Mouse (Mus musculus): Measurements from ENCODE around the gene Sez6l2. TPM values are rescaled to one million over a fixed set of nuclear protein-coding genes. Genes with fewer than 3 reads are reported as not detected.

Gene Sez6l2
- total RNA-seq, 4 experiments from 2014 or later: 94.1 to 133 (median 117) TPM

- DNase-seq: no peak
These were observed 59.1 kb downstream of the Sez6l2 start for GRCm38 (mm10) chr7:127009307-127010085.

- DNase-seq: no peak
These were observed 60.7 kb downstream of the Sez6l2 start for GRCm38 (mm10) chr7:127011051-127011450.

GRCm38 (mm10) chr7:127011717-127012116 lies 61.4 kb downstream of the Sez6l2 start:
- no peak for DNase-seq

- no peak for DNase-seq
These were observed 62.0 kb downstream of the Sez6l2 start for GRCm38 (mm10) chr7:127012374-127012773.

GRCm38 (mm10) chr7:127012845-127013244 lies 62.5 kb downstream of the Sez6l2 start:
- DNase-seq: no peak

- DNase-seq: no peak
These were observed 63.0 kb downstream of the Sez6l2 start for GRCm38 (mm10) chr7:127013385-127013784.

GRCm38 (mm10) chr7:127014320-127014719 lies 64.0 kb downstream of the Sez6l2 start, which contains the start of gene Mvp:
TSS of gene Mvp (minus strand) at chr7:127014621.
- peak; percentile 75 for DNase-seq

- DNase-seq: no peak
These were observed 64.6 kb downstream of the Sez6l2 start for GRCm38 (mm10) chr7:127014993-127015392.

GRCm38 (mm10) chr7:127016081-127016480 lies 65.7 kb downstream of the Sez6l2 start:
- peak; percentile 70 for DNase-seq

- no peak for DNase-seq
These were observed 65.9 kb downstream of the Sez6l2 start, which contains the start of gene Pagr1b for GRCm38 (mm10) chr7:127016481-127016485. TSS of gene Pagr1b (minus strand) at chr7:127016484.

GRCm38 (mm10) chr7:127016486-127016938 lies 66.1 kb downstream of the Sez6l2 start:
- DNase-seq: no peak

- DNase-seq: peak; percentile 96
These were observed 66.9 kb downstream of the Sez6l2 start, which contains the start of gene Pagr1a for GRCm38 (mm10) chr7:127016971-127017949. TSS of gene Pagr1a (minus strand) at chr7:127017352.

GRCm38 (mm10) chr7:127017950-127018345 lies 67.6 kb downstream of the Sez6l2 start:
- no peak for DNase-seq

GRCm38 (mm10) chr7:127018416-127019305 lies 68.3 kb downstream of the Sez6l2 start:
- DNase-seq: peak; percentile 30

- no peak for DNase-seq
These were observed 69.1 kb downstream of the Sez6l2 start for GRCm38 (mm10) chr7:127019306-127019960.

GRCm38 (mm10) chr7:127020031-127020430 lies 69.7 kb downstream of the Sez6l2 start:
- DNase-seq: no peak

Other genes starting within 250 kb of the Sez6l2 start
- gene Coro1a, start 242.8 kb upstream of the Sez6l2 start, total RNA-seq (2022): 10 to 100 TPM; 21.0 to 28.2 (median 25.0) TPM
- gene Mapk3, start 191.0 kb upstream of the Sez6l2 start, total RNA-seq (2022): 100 to 1,000 TPM; 117 to 195 (median 156) TPM
- gene Gdpd3, start 184.2 kb upstream of the Sez6l2 start, total RNA-seq (2022): 1 to 10 TPM; 1.8 to 9.2 (median 5.6) TPM
- gene Ypel3, start 173.6 kb upstream of the Sez6l2 start, total RNA-seq (2022): 100 to 1,000 TPM; 114 to 148 (median 125) TPM
- under 1 TPM in 3 of 4 experiments, not detected in 1; 0.35 to 0.74 (median 0.56) TPM for gene Tbx6, start 169.1 kb upstream of the Sez6l2 start, total RNA-seq (2022)
- gene Ppp4c, start 158.1 kb upstream of the Sez6l2 start, total RNA-seq (2022): 100 to 1,000 TPM in 1 of 4 experiments, 10 to 100 TPM in 3; 85.9 to 100 (median 94.9) TPM
- gene Fam57b, start 152.9 kb upstream of the Sez6l2 start, total RNA-seq (2022): 10 to 100 TPM in 3 of 4 experiments, 1 to 10 TPM in 1; 9.4 to 16.7 (median 13.8) TPM
- not detected for gene 4930451I11Rik, start 118.9 kb upstream of the Sez6l2 start, total RNA-seq (2022)
- gene Doc2a, start 103.1 kb upstream of the Sez6l2 start, total RNA-seq (2022): 1 to 10 TPM in 2 of 4 experiments, under 1 TPM in 2; 0.15 to 1.4 (median 1.1) TPM
- 10 to 100 TPM in 3 of 4 experiments, 1 to 10 TPM in 1; 8.7 to 21.8 (median 15.2) TPM for gene Hirip3, start 88.6 kb upstream of the Sez6l2 start, total RNA-seq (2022)
- gene Ino80e, start 88.2 kb upstream of the Sez6l2 start, total RNA-seq (2022): 10 to 100 TPM; 42.7 to 56.2 (median 48.0) TPM
- gene Taok2, start 65.9 kb upstream of the Sez6l2 start, total RNA-seq (2022): 100 to 1,000 TPM in 2 of 4 experiments, 10 to 100 TPM in 2; 68.1 to 117 (median 94.5) TPM
- 10 to 100 TPM; 29.4 to 48.6 (median 37.2) TPM for gene Tmem219, start 27.6 kb upstream of the Sez6l2 start, total RNA-seq (2022)
- gene Kctd13, start 21.7 kb upstream of the Sez6l2 start, total RNA-seq (2022): 10 to 100 TPM; 20.9 to 35.2 (median 33.6) TPM
- gene Asphd1, start 981 bp upstream of the Sez6l2 start, total RNA-seq (2022): 1 to 10 TPM; 1.7 to 5.0 (median 3.7) TPM
- 100 to 1,000 TPM in 3 of 4 experiments, 10 to 100 TPM in 1; 99.2 to 107 (median 103) TPM for gene Cdipt, start 25.4 kb downstream of the Sez6l2 start, total RNA-seq (2022)
- 1 to 10 TPM in 1 of 4 experiments, under 1 TPM in 3; 0.46 to 1.8 (median 0.71) TPM for gene Cdiptos, start 25.5 kb downstream of the Sez6l2 start, total RNA-seq (2022)
- 100 to 1,000 TPM; 117 to 186 (median 125) TPM for gene Mvp, start 64.1 kb downstream of the Sez6l2 start, total RNA-seq (2022)
- 1 to 10 TPM in 1 of 4 experiments, not detected in 3; 1.5 TPM for gene Pagr1b, start 65.9 kb downstream of the Sez6l2 start, total RNA-seq (2022)
- gene Pagr1a, start 66.8 kb downstream of the Sez6l2 start, total RNA-seq (2022): 10 to 100 TPM in 3 of 4 experiments, 1 to 10 TPM in 1; 7.5 to 36.1 (median 14.3) TPM
- 10 to 100 TPM in 3 of 4 experiments, 1 to 10 TPM in 1; 5.5 to 40.3 (median 28.9) TPM for gene Gm42742, start 70.5 kb downstream of the Sez6l2 start, total RNA-seq (2022)
- gene Prrt2, start 70.6 kb downstream of the Sez6l2 start, total RNA-seq (2022): 1 to 10 TPM; 2.4 to 8.7 (median 6.4) TPM
- gene Maz, start 76.5 kb downstream of the Sez6l2 start, total RNA-seq (2022): 100 to 1,000 TPM in 3 of 4 experiments, 10 to 100 TPM in 1; 99.9 to 123 (median 111) TPM
- 1 to 10 TPM; 1.5 to 3.6 (median 1.8) TPM for gene Kif22, start 91.9 kb downstream of the Sez6l2 start, total RNA-seq (2022)
- not detected for gene Zg16, start 136.8 kb downstream of the Sez6l2 start, total RNA-seq (2022)
- 1 to 10 TPM; 1.4 to 1.8 (median 1.5) TPM for gene AI467606, start 140.8 kb downstream of the Sez6l2 start, total RNA-seq (2022)
- under 1 TPM; 0.12 to 0.83 (median 0.31) TPM for gene Qprt, start 171.7 kb downstream of the Sez6l2 start, total RNA-seq (2022)
- 1 to 10 TPM; 1.2 to 2.0 (median 1.7) TPM for gene Spn, start 187.3 kb downstream of the Sez6l2 start, total RNA-seq (2022)
- gene Cd2bp2, start 245.5 kb downstream of the Sez6l2 start, total RNA-seq (2022): 10 to 100 TPM; 61.9 to 89.2 (median 70.0) TPM